Mouse (Mus musculus) thymus, postnatal 0 days (tissue): ENCODE data around the gene Aamp. TPM values are rescaled to one million over a fixed set of nuclear protein-coding genes. Genes with fewer than 3 reads are reported as not detected.
"Not testable (repeated sequence)": the region's sequence is repeated elsewhere in the genome, so short reads cannot be mapped to it uniquely, and the experiment has no call there.

Experiments
- DNase-seq: peaks from one replicate; pipeline ENCODE4 v3.0.0-alpha.2; 2015; ENCODE audit warnings: low spot score
- polyA plus RNA-seq: library from polyadenylated mRNA; unstranded; fragments of >200 nt; fragmentation: Nextera tagmentation; extraction: Ambion mirVana; gene quantifications from 2 replicates; pipeline ENCODE4 v1.2.1, GENCODE M21; 2015

Gene Aamp
- polyA plus RNA-seq, 1 experiment from 2014 or later: 195 TPM

GRCm38 (mm10) chr1:74302229-74302628, 17.7 kb upstream of the Aamp start:
- no peak for DNase-seq

- no peak for DNase-seq
Observed at GRCm38 (mm10) chr1:74300347-74301110, 16.0 kb upstream of the Aamp start.

- no peak for DNase-seq
Observed at GRCm38 (mm10) chr1:74298996-74299395, 14.5 kb upstream of the Aamp start.

GRCm38 (mm10) chr1:74298157-74298750, 13.7 kb upstream of the Aamp start:
- no peak for DNase-seq

- DNase-seq: no peak
Observed at GRCm38 (mm10) chr1:74297269-74297668, 12.7 kb upstream of the Aamp start.

- no peak for DNase-seq
Observed at GRCm38 (mm10) chr1:74296477-74296876, 11.9 kb upstream of the Aamp start.

- DNase-seq: no peak
Observed at GRCm38 (mm10) chr1:74295456-74296171, 11.1 kb upstream of the Aamp start.

- no peak for DNase-seq
Observed at GRCm38 (mm10) chr1:74294733-74295455, 10.4 kb upstream of the Aamp start.

GRCm38 (mm10) chr1:74294090-74294643, 9.6 kb upstream of the Aamp start:
- no peak for DNase-seq

GRCm38 (mm10) chr1:74293306-74293960, 8.9 kb upstream of the Aamp start:
- no peak for DNase-seq

GRCm38 (mm10) chr1:74292331-74293020, 7.9 kb upstream of the Aamp start:
- DNase-seq: no peak

- DNase-seq: no peak
Observed at GRCm38 (mm10) chr1:74290141-74290540, 5.6 kb upstream of the Aamp start.

GRCm38 (mm10) chr1:74289740-74290139, 5.2 kb upstream of the Aamp start:
- DNase-seq: no peak

- DNase-seq: no peak
Observed at GRCm38 (mm10) chr1:74289248-74289647, 4.7 kb upstream of the Aamp start.

GRCm38 (mm10) chr1:74288327-74288726, 3.8 kb upstream of the Aamp start:
- DNase-seq: no peak

GRCm38 (mm10) chr1:74286869-74287607, 2.5 kb upstream of the Aamp start:
- DNase-seq: not testable (repeated sequence)

GRCm38 (mm10) chr1:74285212-74286010, 873 bp upstream of the Aamp start:
- no peak for DNase-seq

GRCm38 (mm10) chr1:74283686-74284463, 663 bp downstream of the Aamp start:
- peak; percentile 49 for DNase-seq
